Mouse (Mus musculus): ENCODE data around the gene Dpp4.

The Dpp4 gene

DNA sequence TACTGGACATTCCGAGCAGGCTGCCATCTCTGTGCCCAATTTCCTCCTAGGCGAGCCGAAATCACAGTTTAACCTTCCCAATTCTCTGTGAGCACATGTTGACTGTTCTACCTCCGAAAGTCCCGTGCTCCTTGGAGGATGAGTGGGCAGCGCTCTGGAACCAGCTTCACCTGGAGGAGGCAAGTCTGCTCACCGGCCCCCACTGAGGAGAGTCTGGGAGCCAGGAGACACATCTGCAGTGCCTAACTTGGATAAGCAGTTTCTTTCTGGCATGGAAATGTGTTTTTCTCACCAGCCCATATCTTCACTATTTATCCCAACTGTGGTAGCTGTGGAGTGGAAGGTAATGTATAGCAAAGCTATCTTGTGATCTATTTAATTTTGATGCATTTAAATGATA is 54.8 kb downstream of the Dpp4 start:
- DNase-seq, result no peak

DNA sequence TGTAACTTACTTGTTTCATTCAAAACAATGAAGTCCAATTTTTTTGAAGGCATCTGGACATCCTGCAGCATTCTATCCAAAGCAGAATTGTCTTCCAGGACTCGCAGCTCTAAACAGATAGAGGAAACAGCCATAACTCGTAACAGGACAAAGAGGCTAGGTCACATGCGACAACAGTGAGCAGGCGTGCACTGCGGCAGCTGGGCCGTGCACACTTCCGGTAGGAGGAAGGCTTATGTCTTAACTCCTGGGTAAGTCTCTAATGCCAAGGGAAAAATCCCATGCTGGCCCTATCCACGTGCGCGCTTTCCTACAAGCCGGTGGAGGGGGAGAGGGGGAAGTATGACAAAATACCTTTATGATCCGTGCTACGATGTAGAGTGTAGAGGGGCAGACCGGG is 55.4 kb downstream of the Dpp4 start:
- DNase-seq, result no peak

DNA sequence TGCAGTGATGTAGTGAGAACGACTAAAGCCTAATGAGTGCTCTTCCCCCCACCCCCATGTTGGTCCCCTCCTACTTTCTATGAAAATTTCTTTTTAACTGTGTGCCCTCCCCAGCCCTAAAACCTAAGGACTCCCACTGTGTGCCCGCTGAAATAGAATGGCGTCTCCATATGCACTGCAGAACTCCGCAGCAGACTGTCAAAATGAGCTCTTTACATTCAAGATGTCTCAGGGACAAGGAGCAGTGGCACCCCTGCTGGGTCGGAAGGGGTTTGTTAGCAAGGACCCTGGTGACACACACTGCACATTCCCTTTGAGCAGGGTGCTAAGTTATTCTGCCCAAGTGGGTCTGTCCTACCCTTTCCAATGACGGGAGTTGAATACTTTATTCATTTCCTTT is 56.3 kb downstream of the Dpp4 start:
- no peak for DNase-seq

DNA sequence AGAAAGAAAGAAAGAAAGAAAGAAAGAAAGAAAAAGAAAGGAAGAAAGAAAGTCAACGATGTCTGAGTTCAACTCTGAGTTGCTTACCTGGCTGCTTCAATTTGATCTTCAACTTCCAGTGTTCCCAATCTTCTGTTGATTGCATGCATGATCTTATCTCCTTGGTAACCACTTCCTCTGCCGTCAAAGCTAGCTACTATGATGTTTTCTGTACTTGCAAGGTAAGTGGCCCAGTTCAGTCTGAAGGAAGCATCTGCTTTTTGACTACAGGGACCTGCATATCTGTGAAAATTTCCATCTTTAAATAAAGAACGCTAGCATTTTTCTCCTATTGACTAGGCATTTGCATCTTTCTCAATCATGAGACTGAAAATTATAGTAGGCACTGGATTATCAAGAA is 60.0 kb downstream of the Dpp4 start:
- DNase-seq, result no peak

GRCm38 (mm10) chr2:62347762-62348161 is 64.3 kb downstream of the Dpp4 start:
- no peak for DNase-seq

DNA sequence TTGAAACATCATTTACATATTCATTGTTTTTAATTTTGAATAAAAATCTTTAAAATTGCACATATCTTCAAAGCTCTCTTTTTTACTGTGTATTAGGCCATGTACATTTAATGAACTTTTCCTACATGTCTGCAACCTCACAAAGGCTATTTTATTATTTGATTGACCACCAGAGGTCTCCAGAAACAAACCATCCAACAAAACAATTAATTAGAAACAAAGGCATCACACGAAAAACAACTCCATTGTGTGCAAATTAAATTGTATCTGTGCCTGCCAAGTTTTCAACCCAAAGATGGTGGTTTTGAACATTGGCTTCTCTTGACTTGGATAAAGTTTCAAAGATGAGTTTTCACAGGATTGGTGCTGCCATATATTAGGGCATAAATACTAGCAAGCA is 65.3 kb downstream of the Dpp4 start:
- DNase-seq, result no peak

DNA sequence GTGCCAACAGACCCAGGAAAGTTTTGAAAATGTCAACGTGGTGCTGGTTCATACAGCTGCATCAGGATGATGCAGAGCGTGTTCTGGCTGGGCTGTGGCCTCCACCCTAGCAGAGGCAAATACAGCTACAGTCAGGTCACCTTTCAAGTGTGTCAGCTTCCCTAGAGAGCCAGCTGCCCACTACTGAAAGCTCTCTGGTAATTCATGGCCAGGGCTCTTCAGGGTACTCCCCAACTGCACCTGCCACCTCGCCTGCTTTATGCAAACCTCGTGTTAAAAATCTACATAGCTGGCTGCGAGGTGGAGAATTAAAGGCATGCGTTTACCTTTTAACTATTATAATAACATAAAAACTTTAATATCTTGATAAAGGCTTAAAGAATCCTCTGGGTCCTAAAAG is 67.7 kb downstream of the Dpp4 start:
- DNase-seq, result no peak

GRCm38 (mm10) chr2:62341734-62342128 is 70.3 kb downstream of the Dpp4 start:
- peak; percentile 82 for DNase-seq

GRCm38 (mm10) chr2:62341061-62341733 is 70.8 kb downstream of the Dpp4 start:
- no peak for DNase-seq

DNA sequence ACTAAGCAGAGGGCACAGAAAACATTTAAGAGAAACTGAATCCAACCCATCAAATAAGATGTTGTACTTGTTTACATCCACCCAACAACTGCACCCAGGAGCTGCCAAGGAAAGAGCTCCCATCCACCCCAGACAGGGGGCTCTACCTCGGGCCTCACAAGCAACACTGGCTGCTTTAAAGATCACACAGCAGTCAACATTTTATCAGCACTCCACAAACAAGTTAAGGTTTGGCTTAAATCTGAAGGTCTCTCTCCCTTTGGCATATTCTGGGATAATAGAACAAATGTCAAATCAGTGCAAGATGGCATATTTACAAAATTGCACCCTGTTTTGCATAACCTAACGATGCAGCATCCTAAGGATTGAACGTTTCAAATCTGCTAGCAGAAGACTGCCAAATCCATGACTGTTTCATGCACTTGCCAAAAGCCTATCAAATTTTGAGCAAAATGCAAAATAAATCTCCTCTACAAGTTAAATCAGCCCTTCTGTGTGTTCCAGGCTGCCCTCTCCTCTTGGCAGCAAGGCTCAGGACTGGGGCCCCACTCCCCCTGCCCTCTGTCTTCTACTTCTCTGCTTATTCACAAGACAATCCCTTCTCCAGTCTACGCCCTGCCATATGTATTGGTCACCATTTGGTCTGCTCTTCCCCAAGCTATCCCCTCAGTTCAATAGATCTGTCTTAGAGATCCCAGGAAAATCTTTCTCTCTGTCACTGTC is 72.6 kb downstream of the Dpp4 start:
- no peak for DNase-seq

- no peak for DNase-seq
These were observed 74.9 kb downstream of the Dpp4 start for GRCm38 (mm10) chr2:62337086-62337485.

- DNase-seq, result no peak
These were observed 77.4 kb downstream of the Dpp4 start for GRCm38 (mm10) chr2:62334397-62335243.

DNA sequence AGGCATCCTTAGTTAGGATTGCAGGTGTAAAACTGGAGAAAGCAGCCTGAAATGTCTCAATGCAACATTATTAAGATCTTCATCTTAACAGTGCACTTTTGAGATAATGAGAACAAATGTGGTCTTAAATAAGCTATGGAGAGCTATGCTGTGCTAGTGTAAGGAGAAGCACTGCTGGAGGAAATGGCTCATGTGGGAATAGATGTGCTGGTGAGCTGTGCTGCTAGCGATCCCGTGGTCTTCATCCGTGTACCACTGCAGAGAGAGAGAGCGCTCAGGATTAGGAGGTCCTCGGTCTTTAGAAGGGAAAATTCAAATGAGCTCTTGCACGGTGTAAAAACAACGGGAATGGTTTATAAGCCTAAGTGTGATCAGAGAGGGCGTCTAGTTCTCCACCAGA is 79.6 kb downstream of the Dpp4 start:
- DNase-seq, result no peak

- no peak for DNase-seq
These were observed 80.1 kb downstream of the Dpp4 start for GRCm38 (mm10) chr2:62331913-62332312.

- no peak for DNase-seq
These were observed 86.6 kb downstream of the Dpp4 start for GRCm38 (mm10) chr2:62325388-62325787.

DNA sequence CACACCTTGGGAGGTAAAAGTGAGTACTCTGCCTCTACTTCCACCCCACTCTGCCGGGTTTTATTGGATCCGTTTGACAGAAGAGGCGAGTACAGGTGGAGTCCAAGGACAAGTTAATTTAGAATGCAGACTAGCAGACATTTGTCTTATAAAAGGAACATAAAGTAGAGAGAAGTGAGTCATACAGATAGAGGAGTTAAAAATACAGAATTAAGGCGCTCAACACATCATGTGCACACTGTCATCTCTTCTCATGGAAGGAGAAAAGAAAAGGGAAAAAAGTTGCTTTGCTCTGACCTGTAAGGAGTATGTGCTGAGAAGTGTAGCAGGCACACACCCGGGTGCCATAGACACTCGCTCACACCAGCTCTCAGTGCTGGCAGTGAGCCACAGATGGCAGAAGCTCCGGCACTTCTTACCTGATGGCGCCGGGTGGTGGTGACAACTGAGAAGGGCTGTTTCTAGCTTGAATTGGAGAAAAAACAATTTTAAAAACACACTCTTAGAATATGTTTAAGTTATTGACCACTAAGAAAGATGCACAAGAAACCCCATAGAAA is 88.9 kb downstream of the Dpp4 start:
- peak; percentile 82 for DNase-seq

DNA sequence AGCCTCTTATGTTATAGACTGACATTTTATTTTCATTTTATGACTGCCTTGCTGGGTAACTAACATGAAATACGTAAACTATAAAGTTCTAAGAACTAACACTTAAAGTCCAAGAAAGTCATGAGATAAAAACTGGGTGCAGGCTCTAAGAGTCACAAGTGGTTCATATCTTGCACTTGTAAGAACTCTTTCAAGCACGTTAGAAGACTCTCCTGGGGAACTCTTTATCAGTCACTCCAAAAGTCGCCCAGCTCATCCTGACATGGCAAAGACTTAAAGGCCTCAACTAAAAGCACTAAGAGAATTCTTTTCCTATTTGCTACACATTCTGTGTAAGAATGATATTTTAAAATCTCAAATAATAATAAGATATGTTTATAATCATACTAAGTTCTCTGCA is 92.5 kb downstream of the Dpp4 start:
- DNase-seq, result no peak

GRCm38 (mm10) chr2:62316930-62317329 is 95.1 kb downstream of the Dpp4 start:
- no peak for DNase-seq

GRCm38 (mm10) chr2:62307477-62307876 is 104.6 kb downstream of the Dpp4 start:
- no peak for DNase-seq

DNA sequence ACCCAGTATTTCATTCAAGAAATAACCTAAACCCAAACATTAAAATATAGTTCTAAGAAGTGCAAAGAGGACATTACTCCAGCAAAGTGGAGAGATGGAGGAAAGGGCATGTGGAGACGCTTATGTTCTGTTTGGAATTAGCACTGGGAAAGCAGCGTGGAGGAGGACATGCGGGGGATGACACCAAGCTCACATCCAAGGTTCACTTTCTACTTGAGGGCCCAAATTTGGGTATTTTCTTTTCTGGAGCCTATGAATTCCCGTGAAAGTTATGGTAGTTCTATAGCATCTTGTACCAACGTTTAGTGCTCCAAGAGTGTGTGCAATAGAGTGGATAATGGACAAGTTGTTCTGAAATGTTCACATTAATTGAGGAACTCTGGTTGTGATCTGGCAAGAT is 105.1 kb downstream of the Dpp4 start:
- DNase-seq, result no peak

- DNase-seq, result no peak
These were observed 110.3 kb downstream of the Dpp4 start for GRCm38 (mm10) chr2:62301716-62302115.

DNA sequence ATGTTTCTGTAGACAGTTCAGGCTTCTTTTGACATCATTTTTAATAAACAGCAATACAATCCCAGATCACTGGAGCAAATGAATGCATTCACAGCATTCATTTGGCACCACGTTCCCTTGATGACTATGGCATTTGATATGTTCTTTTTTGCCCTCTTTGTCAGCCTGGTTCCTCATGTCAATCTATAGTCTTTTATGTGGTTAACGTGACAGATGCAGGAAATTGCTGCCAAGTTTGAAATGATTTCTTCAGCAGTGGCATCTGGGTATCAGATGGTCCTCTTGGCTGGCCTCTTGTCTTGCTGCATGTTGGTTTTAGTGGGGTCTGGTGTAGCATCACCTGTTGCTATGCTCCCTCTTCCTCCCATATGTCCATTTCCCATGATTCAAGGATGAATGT is 118.2 kb downstream of the Dpp4 start:
- DNase-seq, result no peak

DNA sequence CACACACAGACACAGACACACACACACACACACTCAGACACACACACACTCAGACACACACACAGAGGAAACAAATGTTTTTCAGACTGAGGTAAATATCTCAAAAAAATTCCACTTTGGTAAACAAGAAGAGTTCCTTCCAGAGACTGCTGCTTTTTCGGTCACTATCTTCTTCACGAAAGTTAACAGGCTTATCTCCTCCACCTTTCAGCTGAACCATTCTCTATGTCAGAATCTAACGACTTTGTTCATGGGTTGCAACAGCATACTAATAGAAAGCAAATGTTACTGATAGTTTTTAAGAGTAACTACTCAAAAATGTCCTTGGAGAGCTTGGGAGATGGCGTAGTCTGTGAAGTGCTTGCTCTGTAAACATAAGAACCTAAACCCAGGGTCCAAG is 124.5 kb downstream of the Dpp4 start:
- no peak for DNase-seq

DNA sequence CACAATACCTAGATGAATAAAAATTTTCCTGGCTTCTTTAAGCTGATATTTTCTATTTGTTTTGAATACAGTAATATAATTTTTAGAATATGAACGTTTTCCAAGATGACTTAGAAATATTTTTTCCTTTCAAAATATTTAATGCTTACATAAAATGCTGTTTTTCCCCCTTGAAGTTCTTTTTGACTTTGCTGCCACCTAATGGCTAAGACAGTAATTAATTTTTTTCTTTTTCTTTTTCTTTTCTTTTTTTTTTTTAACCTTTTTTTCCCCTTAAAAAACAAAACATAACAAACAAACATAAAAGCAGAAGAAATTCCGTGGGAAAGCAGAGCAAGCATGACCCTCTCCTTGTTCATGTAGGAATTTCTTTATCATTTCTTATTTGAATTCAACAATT is 126.2 kb downstream of the Dpp4 start:
- peak; percentile 42 for DNase-seq
